Mouse (Mus musculus): Measurements from ENCODE around the gene Vav3. TPM values are rescaled to one million over a fixed set of nuclear protein-coding genes. Genes with fewer than 3 reads are reported as not detected.

Gene Vav3
- polyA plus RNA-seq, 1 experiment = 4.9 TPM

DNA sequence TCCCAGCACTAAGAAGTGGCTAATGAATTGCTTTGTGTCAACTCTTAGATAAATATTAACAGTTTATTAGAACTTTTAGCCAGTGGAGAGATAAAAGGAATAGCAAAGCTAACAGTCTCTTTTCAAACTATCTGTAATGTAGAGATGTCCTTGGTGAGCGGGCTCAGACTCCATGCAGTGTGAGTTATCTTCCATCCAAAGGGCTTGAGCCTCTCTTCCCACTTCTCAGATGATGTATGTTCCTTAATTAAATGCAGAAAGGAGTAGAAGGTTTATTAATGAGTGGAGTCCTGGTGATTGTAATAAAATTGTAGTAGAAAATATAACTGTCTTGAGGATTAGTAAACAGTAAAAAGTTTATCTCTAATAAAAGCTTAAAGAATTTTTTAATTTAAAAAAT is 169.3 kb downstream of the Vav3 start:
- no peak for DNase-seq (ENCODE audit: low spot score)

DNA sequence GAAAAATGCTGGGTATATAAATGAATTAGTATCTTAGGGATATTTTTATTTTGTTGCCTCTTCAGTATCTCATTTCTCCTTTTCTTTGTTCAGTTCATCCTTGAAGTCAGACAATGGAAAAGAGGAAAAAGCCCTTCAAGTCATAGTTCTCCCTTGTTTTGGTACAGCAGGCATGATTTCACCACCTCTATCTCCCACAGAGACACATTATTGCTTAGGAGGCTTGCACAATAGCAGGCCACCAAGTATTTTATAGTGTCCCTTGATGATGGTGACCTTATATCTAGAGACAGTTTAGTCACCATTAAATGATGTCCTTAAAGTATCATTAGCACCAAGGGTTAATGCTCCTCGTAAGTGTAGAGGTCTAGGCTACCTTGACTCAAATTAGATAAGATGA is 171.4 kb downstream of the Vav3 start:
- DNase-seq (ENCODE audit: low spot score) = no peak

DNA sequence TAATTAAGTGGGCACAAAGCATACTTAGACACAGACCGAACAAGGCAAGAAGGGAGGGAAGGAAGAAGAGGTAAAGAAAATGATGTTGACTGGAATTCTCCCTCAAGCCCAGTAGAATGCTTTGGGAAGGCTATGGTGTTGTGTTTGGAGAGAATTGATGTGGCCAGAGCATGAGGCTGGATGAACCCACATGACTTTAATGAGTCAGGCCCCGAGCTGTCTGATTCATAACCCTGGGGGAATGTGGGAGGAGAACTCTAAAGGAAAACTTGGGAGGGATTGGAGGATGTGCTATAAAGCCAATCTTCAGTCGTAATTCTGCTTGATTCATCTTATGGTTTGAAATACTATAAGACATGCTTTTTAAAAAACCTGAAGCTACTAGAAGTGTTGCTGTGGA is 175.0 kb downstream of the Vav3 start:
- DNase-seq (ENCODE audit: low spot score) = no peak

DNA sequence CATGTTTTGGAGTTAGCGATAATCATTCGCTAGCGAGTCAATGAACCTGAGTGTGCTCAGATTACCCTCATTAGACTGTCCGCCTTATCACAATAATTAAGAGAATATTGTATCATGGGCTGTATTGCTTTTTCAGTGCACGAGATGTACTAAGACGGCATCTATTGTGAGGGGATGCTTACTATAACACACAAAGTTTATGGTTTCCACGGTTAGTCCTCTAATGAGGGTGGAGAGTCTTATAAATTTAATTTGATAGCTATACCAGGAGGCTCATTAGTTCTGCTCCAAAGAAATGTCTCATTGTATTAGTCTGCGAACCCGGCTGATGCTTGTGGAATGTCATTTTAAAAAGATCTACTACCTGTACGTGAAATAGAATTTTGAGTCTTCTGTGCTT is 175.9 kb downstream of the Vav3 start:
- no peak for DNase-seq (ENCODE audit: low spot score)

DNA sequence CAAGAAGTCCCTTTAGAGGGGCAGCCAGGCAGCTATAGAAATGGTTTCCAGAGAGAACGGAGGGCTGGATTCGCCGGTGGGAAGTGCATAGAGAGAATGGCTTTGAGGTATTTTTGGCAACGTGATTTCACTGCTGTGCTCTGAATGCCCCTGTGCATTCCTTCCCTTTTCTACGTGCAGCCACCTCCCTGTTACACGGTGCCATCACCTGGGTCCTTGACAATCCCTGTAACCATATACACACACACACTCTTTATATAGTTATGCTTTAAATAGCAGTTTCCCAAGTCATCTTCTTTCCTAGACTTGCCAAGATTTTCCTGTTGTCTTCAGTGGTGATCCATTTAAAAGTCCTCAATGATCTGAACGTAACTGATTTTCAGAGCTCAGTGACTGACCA is 181.7 kb downstream of the Vav3 start:
- no peak for DNase-seq (ENCODE audit: low spot score)

DNA sequence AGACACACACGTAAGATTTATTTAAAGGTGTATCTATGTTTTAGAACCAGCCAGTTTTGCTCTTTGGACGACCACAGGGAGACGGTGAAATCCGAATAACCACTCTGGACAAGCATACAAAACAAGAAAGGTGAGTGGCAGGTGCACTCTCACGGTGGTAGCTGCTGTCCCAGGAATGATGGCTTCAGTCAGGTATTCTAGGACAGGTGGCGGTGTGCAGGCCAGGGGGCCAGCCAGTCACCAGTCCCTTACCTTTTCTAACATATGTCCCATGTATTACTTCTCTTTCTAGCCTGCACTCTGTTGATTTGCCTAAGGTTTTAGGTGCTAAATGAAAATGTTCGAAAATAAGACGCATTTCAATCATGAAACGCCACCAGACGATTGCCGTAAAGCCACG is 185.4 kb downstream of the Vav3 start:
- no peak for DNase-seq (ENCODE audit: low spot score)

DNA sequence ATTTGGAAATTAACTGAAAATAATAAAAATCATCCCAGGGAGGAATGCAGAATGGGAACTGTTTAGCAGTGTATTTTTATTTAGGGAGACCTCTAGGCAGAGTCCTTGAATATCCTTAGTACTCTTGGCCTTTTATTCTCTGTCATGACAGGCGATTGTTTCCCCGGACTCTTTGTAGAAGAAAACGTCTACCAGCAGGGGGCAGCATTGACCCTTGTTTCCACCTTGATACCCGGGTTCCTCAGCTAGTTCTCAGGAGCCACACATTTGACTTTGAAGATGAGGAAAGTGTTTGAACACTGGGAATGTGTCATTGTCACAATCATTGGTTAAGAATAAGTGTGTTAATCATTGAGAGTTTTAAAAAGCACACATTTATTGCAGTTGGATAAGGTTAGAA is 185.8 kb downstream of the Vav3 start:
- DNase-seq (ENCODE audit: low spot score) = peak; percentile 54

DNA sequence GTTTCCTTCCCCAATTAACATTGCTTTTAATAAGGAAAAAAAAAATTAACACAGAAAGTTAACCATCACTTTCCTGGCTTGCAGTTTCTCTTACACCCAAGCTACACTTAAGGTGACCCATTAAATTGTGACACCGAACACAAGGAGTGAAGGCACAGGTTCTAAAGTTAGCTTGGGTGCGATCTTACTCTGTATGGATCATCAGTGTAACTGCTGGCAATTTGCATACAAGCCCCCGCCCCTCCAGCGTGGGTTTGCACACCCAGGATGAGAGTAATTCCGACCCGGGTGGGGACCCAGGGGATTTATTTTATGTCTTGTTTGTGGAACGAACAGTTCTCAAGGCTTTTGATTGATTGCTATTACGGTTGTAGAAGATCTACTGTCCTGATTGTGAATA is 186.2 kb downstream of the Vav3 start:
- no peak for DNase-seq (ENCODE audit: low spot score)

DNA sequence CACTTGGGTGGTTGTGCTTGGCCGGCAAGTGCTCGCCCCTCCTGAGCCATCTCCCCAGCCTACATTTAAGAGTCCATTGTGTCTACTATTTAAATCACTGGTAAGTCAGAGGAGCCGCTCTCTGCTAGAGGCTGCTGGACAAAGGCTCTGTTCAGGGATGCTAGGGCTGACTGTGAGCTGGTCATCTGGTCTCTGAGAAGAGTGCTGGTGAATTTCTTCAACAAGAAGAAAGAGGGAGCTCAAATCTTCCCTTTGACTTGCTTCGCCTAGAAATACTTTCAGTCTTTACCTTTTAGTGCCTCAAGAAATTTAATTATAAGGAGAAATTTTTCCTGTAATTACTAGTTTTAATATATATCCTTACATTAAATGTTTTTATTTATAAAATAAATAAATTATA is 188.2 kb downstream of the Vav3 start:
- DNase-seq (ENCODE audit: low spot score) = no peak

DNA sequence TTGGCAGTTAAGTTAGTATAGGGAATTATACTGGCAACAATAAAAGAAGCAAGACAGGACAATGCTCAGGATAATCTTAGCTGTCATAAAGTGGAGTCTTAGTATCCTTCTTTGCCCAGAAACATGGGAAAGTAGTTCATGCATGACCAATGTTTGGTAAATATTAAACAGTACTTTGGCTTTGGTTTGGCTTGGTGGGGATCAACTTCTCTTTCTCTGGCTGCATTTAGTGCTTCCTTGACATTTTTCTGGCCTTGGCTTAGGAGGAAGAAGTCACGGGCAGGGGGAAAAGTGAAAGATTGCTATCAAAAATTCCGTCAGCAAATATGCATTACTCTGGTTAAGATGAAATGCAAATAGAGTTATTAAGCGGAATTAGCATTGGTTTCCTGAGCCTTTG is 197.2 kb downstream of the Vav3 start:
- DNase-seq (ENCODE audit: low spot score) = no peak

DNA sequence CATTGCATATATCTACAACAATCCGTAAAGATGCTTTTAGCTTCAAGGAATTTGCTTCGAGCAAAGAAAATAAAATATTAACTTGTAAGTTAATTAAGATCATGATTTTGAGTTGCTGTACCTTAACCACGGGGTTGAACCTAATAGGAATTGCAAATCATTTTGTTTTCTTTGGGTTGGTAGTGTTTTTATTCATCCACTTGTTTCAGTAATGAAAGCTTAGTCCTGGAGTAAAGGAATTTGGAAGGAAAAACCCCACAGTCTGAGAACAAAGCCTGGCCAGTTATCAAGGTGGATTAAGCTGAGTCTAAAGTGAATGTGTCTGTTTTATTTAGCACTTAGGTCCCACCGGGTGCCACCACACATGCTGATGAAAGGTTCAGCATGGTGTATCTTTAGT is 199.6 kb downstream of the Vav3 start:
- no peak for DNase-seq (ENCODE audit: low spot score)

DNA sequence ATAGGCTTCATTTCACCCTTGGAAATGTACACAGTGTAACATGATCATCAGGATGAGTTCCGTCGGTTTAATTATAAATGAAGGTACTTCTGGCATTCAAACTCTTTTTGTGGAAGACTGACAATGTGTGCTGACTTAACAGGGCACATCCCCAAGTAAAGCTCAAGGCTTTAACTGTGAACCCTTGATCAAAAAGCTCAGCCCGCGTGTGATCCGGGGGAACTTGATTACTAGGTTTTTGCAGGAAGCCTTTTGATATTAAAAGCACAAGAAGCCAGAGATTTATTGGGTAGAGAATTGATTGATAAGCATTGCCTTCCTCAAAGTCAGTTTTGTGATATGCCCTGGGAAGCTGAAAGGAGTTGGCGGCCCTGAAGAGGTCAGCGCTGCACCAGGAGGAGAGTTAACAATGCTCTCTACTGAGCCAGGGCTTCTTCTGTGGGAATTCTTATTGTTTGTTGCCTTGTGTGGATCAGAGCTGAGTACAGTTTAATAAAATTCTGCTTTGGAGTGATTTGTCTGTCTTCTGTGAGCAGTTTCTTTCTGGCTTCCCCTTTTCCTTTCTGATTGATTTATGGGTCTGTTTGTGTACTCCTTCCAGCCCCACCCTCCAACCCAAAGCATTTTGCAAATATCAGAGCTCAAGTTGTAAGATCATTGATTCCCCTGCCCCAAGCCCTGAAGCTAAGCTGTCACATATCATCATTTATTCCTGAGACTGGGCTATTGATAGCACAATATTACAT is 204.2 kb downstream of the Vav3 start:
- no peak for DNase-seq (ENCODE audit: low spot score)

DNA sequence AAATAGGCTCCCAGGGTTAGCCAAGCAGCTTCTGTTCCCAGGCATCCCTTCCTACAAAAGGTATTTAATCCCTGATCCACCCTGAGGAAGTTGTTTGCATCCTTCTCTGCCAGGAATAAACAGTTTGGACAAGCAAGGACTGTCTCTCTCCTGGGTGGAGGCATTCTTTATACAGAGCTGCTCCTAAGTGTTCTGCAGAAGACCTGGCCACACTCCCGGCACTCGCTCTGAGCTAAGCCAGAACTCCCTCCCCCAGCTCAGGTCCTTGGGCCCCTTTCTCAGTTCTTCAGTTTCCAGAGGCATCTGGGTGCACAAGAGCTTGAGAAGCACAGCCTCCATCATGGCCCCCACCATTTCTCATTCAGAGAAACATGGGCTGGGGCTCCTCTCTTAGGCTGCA is 216.9 kb downstream of the Vav3 start:
- DNase-seq (ENCODE audit: low spot score) = no peak

DNA sequence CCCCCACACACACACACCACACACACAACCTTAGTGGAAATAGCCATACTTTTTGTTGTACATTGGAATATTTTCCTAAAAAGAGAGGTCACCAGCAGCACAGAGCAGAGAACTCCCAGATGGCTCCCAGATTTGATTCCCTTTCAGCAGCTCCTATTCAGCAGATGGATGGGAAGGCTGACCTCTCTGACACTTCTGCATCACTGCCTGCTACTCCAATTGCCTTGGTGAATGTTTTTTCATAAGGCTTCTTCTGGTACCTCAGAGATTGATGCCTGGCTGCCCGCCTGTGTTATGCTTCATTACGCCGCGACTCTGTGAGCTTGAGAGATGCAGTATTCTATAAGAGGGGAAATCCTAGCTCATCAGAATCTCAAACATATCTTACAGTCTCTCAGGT is 220.8 kb downstream of the Vav3 start:
- no peak for DNase-seq (ENCODE audit: low spot score)

DNA sequence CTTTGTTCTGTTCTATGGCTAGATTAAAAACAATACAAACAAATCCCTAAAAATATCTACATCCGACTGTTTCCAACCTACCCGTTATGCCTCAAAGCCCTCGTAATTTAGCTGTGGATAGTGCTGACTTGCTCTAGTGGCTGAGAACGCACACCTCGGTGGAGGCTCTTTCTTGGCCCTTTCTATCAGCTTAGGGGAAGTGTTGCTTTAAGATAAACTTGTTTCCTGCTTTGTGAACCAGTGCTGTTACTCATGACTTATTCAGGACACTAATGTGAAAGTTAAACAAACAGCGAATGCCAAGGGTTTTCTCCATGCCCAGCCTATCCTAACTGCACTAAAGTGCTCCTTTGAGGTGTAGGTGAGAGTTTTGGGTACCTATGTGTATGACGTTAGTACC is 221.3 kb downstream of the Vav3 start:
- DNase-seq (ENCODE audit: low spot score) = no peak

DNA sequence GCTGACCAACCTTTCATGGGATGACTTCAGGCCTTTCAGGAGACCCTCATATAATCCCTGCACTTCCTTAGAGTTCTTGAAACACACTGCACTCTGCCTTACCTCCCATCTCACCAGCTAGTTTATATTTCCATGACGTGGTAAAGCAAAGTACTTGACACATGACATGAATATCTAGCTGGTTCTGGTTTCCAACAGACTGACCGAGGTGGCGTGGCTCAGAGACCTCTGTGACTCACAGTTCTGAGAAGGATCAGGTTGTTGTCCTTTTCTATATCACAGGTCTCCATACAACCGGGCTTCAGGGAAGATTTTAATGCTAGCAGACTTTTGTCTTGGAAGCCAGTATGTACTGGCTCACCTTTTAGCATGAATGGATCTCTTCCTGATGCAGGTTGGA is 221.8 kb downstream of the Vav3 start:
- DNase-seq (ENCODE audit: low spot score) = no peak

DNA sequence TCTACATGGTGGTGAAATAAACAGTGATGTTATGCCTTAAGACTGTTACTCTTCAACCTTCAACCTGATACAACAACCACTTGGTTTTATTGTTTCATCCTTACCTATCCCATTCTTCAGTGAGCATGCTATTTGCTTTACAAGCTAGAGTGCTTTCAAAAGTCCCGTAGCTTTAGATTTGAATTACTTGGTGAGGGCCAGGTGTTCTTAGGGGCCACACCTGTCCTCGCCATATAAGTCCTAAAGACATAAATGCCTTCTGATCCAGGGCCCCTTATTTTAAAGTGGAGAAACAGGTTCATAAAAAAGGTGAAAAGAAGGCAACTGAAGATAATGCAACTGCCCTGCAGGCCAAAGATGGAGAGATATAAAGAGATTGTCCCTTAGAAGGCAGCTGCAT is 224.0 kb downstream of the Vav3 start:
- DNase-seq (ENCODE audit: low spot score) = no peak

DNA sequence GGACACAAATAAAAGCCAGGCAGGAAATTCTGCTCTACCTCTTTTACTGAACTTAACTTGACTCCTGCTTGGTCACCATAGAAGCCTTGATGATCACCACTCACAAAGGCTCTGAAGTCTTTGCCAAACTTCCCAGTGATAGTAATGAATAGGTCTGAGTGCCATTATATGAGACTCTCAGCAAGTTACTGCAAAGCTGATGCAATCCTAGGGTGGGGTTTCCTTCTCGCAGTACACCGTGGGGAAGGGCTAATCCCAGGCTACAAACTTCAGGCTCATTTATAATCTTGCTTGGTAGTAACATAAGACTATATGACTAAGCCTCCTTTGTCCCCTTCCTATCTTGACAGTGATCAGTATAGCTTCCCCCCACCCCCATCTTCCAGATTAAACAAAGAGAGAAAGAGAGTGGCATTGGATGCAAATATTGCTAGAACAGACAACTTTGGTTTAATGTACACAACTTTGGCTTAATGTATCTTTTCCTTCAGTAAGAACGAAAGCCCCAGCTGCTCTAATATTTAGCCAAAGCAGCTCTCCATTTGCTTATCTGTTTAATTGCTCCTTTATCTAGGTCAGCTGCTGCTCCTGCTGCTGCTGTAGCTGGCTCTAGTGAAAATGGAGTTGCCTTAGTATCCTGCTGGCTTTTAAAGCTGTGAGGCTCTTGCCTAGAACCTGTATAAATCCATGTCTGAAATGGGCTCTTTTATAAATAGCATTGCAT is 228.3 kb downstream of the Vav3 start:
- no peak for DNase-seq (ENCODE audit: low spot score)

DNA sequence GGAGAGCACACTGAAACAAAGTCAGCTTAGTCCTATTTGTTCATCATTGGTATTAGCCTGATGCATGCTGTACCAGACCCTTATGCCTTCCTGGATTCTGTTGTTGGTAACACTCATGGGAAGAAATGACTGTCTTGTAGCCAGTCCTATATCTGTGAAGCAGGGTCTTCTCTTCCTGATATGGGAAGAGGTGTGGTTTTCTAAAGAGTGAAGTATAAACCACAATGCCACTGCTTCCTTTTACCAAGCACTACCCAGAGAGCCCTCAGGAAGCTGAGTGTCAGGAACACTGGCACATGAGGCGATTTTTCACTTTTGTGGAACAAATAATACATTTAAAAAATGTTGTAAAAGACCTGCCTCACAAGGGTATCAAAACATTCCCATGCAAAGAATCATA is 231.0 kb downstream of the Vav3 start:
- no peak for DNase-seq (ENCODE audit: low spot score)

DNA sequence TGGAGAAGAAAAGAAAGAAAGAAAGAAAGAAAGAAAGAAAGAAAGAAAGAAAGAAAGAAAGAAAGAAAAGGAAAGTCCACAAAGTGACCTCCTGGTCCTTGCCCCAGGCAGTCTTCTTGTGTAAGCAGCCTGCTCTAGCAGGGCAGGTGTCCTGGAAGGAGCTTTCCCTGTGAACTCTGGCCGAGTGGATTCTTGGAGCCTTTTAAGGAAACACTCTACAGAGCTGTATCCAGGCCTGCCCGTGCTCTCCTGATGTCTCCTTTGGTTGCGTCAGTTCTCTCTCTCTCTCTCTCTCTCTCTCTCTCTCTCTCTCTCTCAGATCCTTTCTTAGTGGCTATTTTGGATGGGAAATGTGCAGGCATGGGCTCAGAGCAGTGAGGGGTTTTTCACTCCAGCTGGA is 232.4 kb downstream of the Vav3 start:
- no peak for DNase-seq (ENCODE audit: low spot score)

DNA sequence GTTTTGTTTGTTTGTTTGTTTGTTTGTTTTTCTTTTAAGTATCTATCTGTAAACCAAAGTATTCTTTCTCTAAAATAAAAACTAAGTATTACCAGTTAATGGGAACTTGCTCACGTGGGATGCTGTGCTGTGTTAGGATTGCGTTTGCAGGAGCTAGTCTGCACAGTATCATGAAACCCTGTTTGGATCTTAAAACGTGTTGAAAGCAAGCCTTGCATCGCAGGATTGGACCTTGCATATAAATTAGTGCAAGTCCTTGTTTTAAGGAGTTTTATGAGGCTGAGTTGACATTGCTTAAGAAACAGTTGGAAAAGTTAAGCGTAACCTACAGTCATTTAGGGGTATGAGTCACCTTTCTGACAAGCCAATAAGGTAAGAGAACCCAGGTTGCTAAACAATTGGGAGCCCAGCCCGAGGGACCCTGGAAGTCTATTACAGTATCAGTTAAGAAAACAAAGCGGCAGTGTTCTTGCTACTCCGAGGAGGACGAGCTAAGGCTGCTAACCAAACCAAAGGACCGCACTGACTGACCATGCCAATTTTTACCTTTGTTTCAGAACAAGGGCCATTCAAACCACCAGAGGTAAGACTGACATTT is 233.2 kb downstream of the Vav3 start:
- DNase-seq (ENCODE audit: low spot score) = no peak

DNA sequence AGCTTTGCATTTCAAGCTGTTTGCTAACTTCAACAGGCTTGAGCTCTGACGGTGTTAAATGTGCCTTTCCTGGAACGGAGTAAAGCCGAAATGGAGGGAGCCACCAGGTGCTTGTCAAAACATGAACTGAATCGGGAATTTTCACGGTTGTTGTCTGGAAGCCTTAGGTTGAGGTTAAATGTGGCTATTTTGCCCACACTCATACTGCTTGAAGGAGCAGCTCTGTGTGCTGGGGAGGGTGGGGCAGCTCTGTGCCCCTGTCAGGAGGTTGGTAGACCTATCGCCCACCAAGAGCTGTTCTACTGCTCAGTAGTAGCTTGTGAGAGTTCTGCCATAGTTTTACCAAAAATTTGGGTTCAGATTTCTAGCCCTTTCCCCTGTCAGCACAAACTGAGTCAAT is 233.7 kb downstream of the Vav3 start:
- no peak for DNase-seq (ENCODE audit: low spot score)

DNA sequence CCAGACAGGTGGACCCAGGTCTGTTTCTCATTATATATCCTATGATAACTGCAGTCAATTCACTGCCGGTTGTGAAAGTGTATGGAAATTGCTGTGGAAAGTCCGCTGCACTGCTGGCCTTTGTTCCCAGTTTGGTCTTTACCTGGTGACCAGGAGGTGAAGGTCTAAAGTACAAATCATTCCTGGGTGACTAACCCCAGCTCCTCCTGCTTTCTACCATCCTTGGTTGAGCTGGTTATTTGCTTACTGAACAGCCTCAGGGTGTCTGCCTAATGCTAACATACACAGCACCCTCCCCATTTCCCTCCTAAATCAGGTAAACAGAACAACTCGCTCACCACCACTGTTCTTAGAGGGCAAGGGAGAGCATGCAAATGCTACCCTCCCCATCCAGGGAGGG is 237.9 kb downstream of the Vav3 start:
- DNase-seq (ENCODE audit: low spot score) = no peak
